Mouse (Mus musculus) myocyte (in vitro differentiated cells): Measurements from ENCODE around the gene Tmx2. TPM values are rescaled to one million over a fixed set of nuclear protein-coding genes. Genes with fewer than 3 reads are reported as not detected.

Source experiments
- H3K27me3 ChIP-seq: one replicate; pipeline ENCODE4 v1.6.1; 2011; ENCODE audit not compliant: control insufficient read depth, insufficient read depth, insufficient read length
- H3K36me3 ChIP-seq: one replicate; pipeline ENCODE4 v1.6.1; 2011; ENCODE audit not compliant: control insufficient read depth, insufficient read depth
- H3K4me2 ChIP-seq: one replicate; pipeline ENCODE4 v1.6.1; 2011; ENCODE audit warnings: low read depth, control low read depth
- H3K4me3 ChIP-seq: one replicate; pipeline ENCODE4 v1.5.1; 2011; ENCODE audit warnings: mild to moderate bottlenecking, control low read depth, moderate library complexity
- H3K79me2 ChIP-seq: one replicate; pipeline ENCODE4 v1.6.1; 2011; ENCODE audit not compliant: control insufficient read depth, insufficient read depth
- H3ac ChIP-seq: one replicate; pipeline ENCODE4 v1.6.1; 2011; ENCODE audit not compliant: control insufficient read depth, insufficient read length
- CEBPB ChIP-seq: IDR thresholded peaks from 2 replicates; pipeline ENCODE4 v1.6.1; 2011; ENCODE audit warnings: mild to moderate bottlenecking, moderate library complexity; ENCODE audit not compliant: poor library complexity, insufficient read depth, severe bottlenecking
- E2F4 ChIP-seq: IDR thresholded peaks from one replicate; pipeline ENCODE4 v1.6.1; 2011; ENCODE audit warnings: mild to moderate bottlenecking, control low read depth, moderate library complexity; ENCODE audit not compliant: insufficient read depth
- MAX ChIP-seq: IDR thresholded peaks from one replicate; pipeline ENCODE4 v1.6.1; 2011; ENCODE audit warnings: low read depth, mild to moderate bottlenecking, control low read depth
- MYOD1 ChIP-seq, 3 experiments: IDR thresholded peaks; one replicate each; pipeline ENCODE4 v1.6.1; 2011; ENCODE audit warnings: control low read depth in 2 of 3, low read depth in 2 of 3, mild to moderate bottlenecking in 2 of 3, moderate library complexity in 1 of 3; ENCODE audit not compliant: insufficient read length in 2 of 3, control insufficient read depth in 1 of 3
- MYOG ChIP-seq, 3 experiments: IDR thresholded peaks; one replicate each; pipeline ENCODE4 v1.6.1; 2011; ENCODE audit warnings: control low read depth in 2 of 3, low read depth in 2 of 3, mild to moderate bottlenecking in 2 of 3; ENCODE audit not compliant: insufficient read length in 2 of 3, control insufficient read depth in 1 of 3, insufficient read depth in 1 of 3
- POLR2A ChIP-seq: IDR thresholded peaks from one replicate; pipeline ENCODE4 v1.6.1; 2011; ENCODE audit warnings: low read depth, mild to moderate bottlenecking, control low read depth, moderate library complexity; ENCODE audit not compliant: insufficient read length
- POLR2AphosphoS2 ChIP-seq: IDR thresholded peaks from one replicate; pipeline ENCODE4 v1.6.1; 2011; ENCODE audit warnings: low read depth, control low read depth; ENCODE audit not compliant: insufficient read length
- REST ChIP-seq: IDR thresholded peaks from one replicate; pipeline ENCODE4 v1.6.1; 2011; ENCODE audit warnings: mild to moderate bottlenecking, control low read depth, moderate library complexity; ENCODE audit not compliant: insufficient read depth, insufficient read length
- SRF ChIP-seq: IDR thresholded peaks from one replicate; pipeline ENCODE4 v1.6.1; 2011; ENCODE audit warnings: low read depth; ENCODE audit not compliant: control insufficient read depth, insufficient read length
- TCF12 ChIP-seq: IDR thresholded peaks from one replicate; pipeline ENCODE4 v1.6.1; 2011; ENCODE audit warnings: mild to moderate bottlenecking, control low read depth; ENCODE audit not compliant: poor library complexity, insufficient read depth, severe bottlenecking
- TCF3 ChIP-seq: IDR thresholded peaks from one replicate; pipeline ENCODE4 v1.6.1; 2011; ENCODE audit warnings: low read depth, control low read depth; ENCODE audit not compliant: insufficient read length
- USF1 ChIP-seq: IDR thresholded peaks from one replicate; pipeline ENCODE4 v1.6.1; 2011; ENCODE audit warnings: low read depth, mild to moderate bottlenecking, control low read depth, moderate library complexity
- polyA plus RNA-seq: library from polyadenylated mRNA; unstranded; fragments of >200 nt; fragmentation: generic; extraction: Trizol; gene quantifications from one replicate; pipeline ENCODE4 v1.2.1, GENCODE M21; 2012; ENCODE audit warnings: missing spikeins

Gene Tmx2
- polyA plus RNA-seq, 1 experiment: 113 TPM

GRCm38 (mm10) chr2:84721182-84721581, 42.2 kb upstream of the Tmx2 start:
- no peaks in the 10 kb centered on the region for H3K27me3 ChIP-seq
- H3K79me2 ChIP-seq: peaks cover 22% of the 10 kb centered on the region
- no peak overlapping the region for H3K4me3 ChIP-seq
- peaks cover 21% of the 10 kb centered on the region for H3K36me3 ChIP-seq
- H3ac ChIP-seq: no peak overlapping the region
- H3K4me2 ChIP-seq: no peak overlapping the region
- TF ChIP-seq MYOD1 (IDR thresholded peaks at IDR 0.05; ENCODE audit: control insufficient read depth in 1 of 3, insufficient read length in 2 of 3, low read depth in 2 of 3) (no peak), MYOG (IDR thresholded peaks at IDR 0.05; ENCODE audit: control insufficient read depth in 1 of 3, insufficient read depth in 1 of 3, insufficient read length in 2 of 3, low read depth in 2 of 3) (no peak), POLR2A (no peak), TCF3 (no peak), REST (no peak), USF1 (no peak), POLR2AphosphoS2 (no peak), TCF12 (no peak), MAX (no peak), SRF (no peak), CEBPB (no peak), E2F4 (no peak)

- TF ChIP-seq TCF3: no peak
- TF ChIP-seq MYOG (IDR thresholded peaks at IDR 0.05; ENCODE audit: control insufficient read depth in 1 of 3, insufficient read depth in 1 of 3, insufficient read length in 2 of 3, low read depth in 2 of 3): no peak
- no peak for TF ChIP-seq USF1
Observed at GRCm38 (mm10) chr2:84720718-84721117, 41.8 kb upstream of the Tmx2 start.

GRCm38 (mm10) chr2:84717357-84717756, 38.4 kb upstream of the Tmx2 start:
- Histone ChIP-seq H3ac (no peak overlapping the region), H3K36me3 (peaks cover 5% of the 10 kb centered on the region), H3K4me3 (no peak overlapping the region), H3K79me2 (peaks cover 22% of the 10 kb centered on the region), H3K4me2 (peak overlapping the region; percentile 98), H3K27me3 (no peaks in the 10 kb centered on the region)
- TF ChIP-seq E2F4 (no peak), TCF12 (no peak), MYOG (IDR thresholded peaks at IDR 0.05; ENCODE audit: control insufficient read depth in 1 of 3, insufficient read depth in 1 of 3, insufficient read length in 2 of 3, low read depth in 2 of 3) (no peak), USF1 (no peak), TCF3 (no peak), CEBPB (no peak), POLR2A (no peak), MAX (no peak), POLR2AphosphoS2 (no peak), SRF (no peak)

More at GRCm38 (mm10) chr2:84720718-84721117, 41.8 kb upstream of the Tmx2 start:
- H3K4me2 ChIP-seq: no peak overlapping the region
- H3K27me3 ChIP-seq: no peaks in the 10 kb centered on the region
- H3K4me3 ChIP-seq: no peak overlapping the region
- H3ac ChIP-seq: no peak overlapping the region
- H3K36me3 ChIP-seq: peaks cover 21% of the 10 kb centered on the region
- H3K79me2 ChIP-seq: peaks cover 18% of the 10 kb centered on the region

- Histone ChIP-seq H3K4me2 (peak overlapping the region; percentile 98), H3K27me3 (no peaks in the 10 kb centered on the region), H3ac (no peak overlapping the region), H3K79me2 (peaks cover 29% of the 10 kb centered on the region), H3K4me3 (peak overlapping the region; percentile 79), H3K36me3 (peaks cover 5% of the 10 kb centered on the region)
- TF ChIP-seq SRF (no peak), E2F4 (no peak), TCF12 (no peak), MYOG (IDR thresholded peaks at IDR 0.05; ENCODE audit: control insufficient read depth in 1 of 3, insufficient read depth in 1 of 3, insufficient read length in 2 of 3, low read depth in 2 of 3) (no peak), CEBPB (no peak), TCF3 (no peak), USF1 (no peak), MYOD1 (IDR thresholded peaks at IDR 0.05; ENCODE audit: control insufficient read depth in 1 of 3, insufficient read length in 2 of 3, low read depth in 2 of 3) (no peak), REST (no peak), MAX (no peak)
Observed at GRCm38 (mm10) chr2:84716423-84717355, 37.7 kb upstream of the Tmx2 start.
